Mouse (Mus musculus): ENCODE data around the gene Mrps15. TPM values are rescaled to one million over a fixed set of nuclear protein-coding genes. Genes with fewer than 3 reads are reported as not detected.

Gene Mrps15
- polyA plus RNA-seq, 1 experiment = 49.8 TPM

- 59% methylated on average over 3 of the region's 3 CpGs for WGBS
- Histone ChIP-seq H3K4me1 (ENCODE audit: control insufficient read depth, insufficient read depth, low read length) (no peaks in the 10 kb centered on the region), H3K4me3 (replicated peaks; ENCODE audit: extremely low read depth, low read depth, low read length) (no peak overlapping the region)
- no peak for DNase-seq
- TF ChIP-seq CTCF (IDR thresholded peaks at IDR 0.05; ENCODE audit: insufficient read depth, low read length) = no peak
- TF ChIP-seq POLR2A (IDR thresholded peaks at IDR 0.05; ENCODE audit: borderline replicate concordance, extremely low read depth, low read depth, low read length) = no peak
Observed at GRCm38 (mm10) chr4:126029042-126029441, 17.7 kb upstream of the Mrps15 start.

GRCm38 (mm10) chr4:126030705-126031104 lies 16.0 kb upstream of the Mrps15 start:
- Histone ChIP-seq H3K4me1 (ENCODE audit: control insufficient read depth, insufficient read depth, low read length) (no peaks in the 10 kb centered on the region), H3K4me3 (replicated peaks; ENCODE audit: extremely low read depth, low read depth, low read length) (no peak overlapping the region)
- TF ChIP-seq CTCF (IDR thresholded peaks at IDR 0.05; ENCODE audit: insufficient read depth, low read length) = no peak
- TF ChIP-seq POLR2A (IDR thresholded peaks at IDR 0.05; ENCODE audit: borderline replicate concordance, extremely low read depth, low read depth, low read length) = no peak
- no peak for DNase-seq
- 61% methylated on average over 5 of the region's 5 CpGs for WGBS

DNA sequence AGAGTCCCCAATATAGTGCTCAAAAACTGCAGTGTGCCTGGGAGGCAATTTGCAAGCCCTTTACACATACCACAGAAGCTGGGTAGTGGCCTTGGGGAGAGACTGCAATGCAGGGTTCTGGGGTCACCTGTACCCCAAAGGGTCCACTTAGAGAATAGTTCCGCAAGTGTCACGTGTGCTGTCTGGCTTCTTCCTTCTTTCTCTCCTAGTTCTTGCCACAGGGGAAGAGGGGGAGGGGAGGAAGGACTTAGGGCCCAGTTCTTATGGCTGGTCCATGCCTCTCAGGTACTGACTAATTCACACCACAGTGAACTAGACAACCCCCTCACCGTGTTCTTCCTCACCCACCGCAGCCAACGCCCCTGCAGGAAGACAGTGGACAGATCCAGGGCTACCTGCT lies 11.3 kb upstream of the Mrps15 start:
- Histone ChIP-seq H3K4me1 (ENCODE audit: control insufficient read depth, insufficient read depth, low read length) (no peaks in the 10 kb centered on the region), H3K4me3 (replicated peaks; ENCODE audit: extremely low read depth, low read depth, low read length) (no peak overlapping the region)
- 77% methylated on average over 5 of the region's 5 CpGs for WGBS
- TF ChIP-seq POLR2A (IDR thresholded peaks at IDR 0.05; ENCODE audit: borderline replicate concordance, extremely low read depth, low read depth, low read length) (no peak), CTCF (IDR thresholded peaks at IDR 0.05; ENCODE audit: insufficient read depth, low read length) (no peak)
- DNase-seq = no peak

- no peak for DNase-seq
- Histone ChIP-seq H3K4me3 (replicated peaks; ENCODE audit: extremely low read depth, low read depth, low read length) (no peak overlapping the region), H3K4me1 (ENCODE audit: control insufficient read depth, insufficient read depth, low read length) (peaks cover 3% of the 10 kb centered on the region; the same call in 1 of the 2 replicates)
- 57% methylated on average over 7 of the region's 7 CpGs for WGBS
- no peak for TF ChIP-seq POLR2A (IDR thresholded peaks at IDR 0.05; ENCODE audit: borderline replicate concordance, extremely low read depth, low read depth, low read length)
- no peak for TF ChIP-seq CTCF (IDR thresholded peaks at IDR 0.05; ENCODE audit: insufficient read depth, low read length)
Observed at GRCm38 (mm10) chr4:126051617-126052016, 4.9 kb downstream of the Mrps15 start.

- Histone ChIP-seq H3K4me3 (replicated peaks; ENCODE audit: extremely low read depth, low read depth, low read length) (peak overlapping the region; percentile 74), H3K4me1 (ENCODE audit: control insufficient read depth, insufficient read depth, low read length) (0 out of 2 replicates have a peak, but pooled peaks cover 4% of the 10 kb centered on the region)
- WGBS = 9% methylated on average over 19 of the region's 19 CpGs
- no peak for DNase-seq
- TF ChIP-seq POLR2A (IDR thresholded peaks at IDR 0.05; ENCODE audit: borderline replicate concordance, extremely low read depth, low read depth, low read length) = no peak
- no peak for TF ChIP-seq CTCF (IDR thresholded peaks at IDR 0.05; ENCODE audit: insufficient read depth, low read length)
Observed at GRCm38 (mm10) chr4:126057207-126058133, 10.7 kb downstream of the Mrps15 start.

GRCm38 (mm10) chr4:126058134-126058996 lies 11.6 kb downstream of the Mrps15 start, which contains the start of gene Oscp1:
Gene Oscp1 (plus strand): TSS chr4:126058565.
- 0 out of 2 replicates have a peak, but pooled peaks have one; percentile 22 for TF ChIP-seq POLR2A (IDR thresholded peaks at IDR 0.05; ENCODE audit: borderline replicate concordance, extremely low read depth, low read depth, low read length)
- no peak for TF ChIP-seq CTCF (IDR thresholded peaks at IDR 0.05; ENCODE audit: insufficient read depth, low read length)
- DNase-seq = peak; percentile 85
- Histone ChIP-seq H3K4me3 (replicated peaks; ENCODE audit: extremely low read depth, low read depth, low read length) (peak within 1 kb of the TSS; percentile 74), H3K4me1 (ENCODE audit: control insufficient read depth, insufficient read depth, low read length) (0 out of 2 replicates have a peak, but pooled peaks cover 4% of the 10 kb centered on the region)
- WGBS = 1% methylated on average over 57 of the region's 57 CpGs

- peak overlapping the region; percentile 74 for H3K4me3 ChIP-seq (replicated peaks; ENCODE audit: extremely low read depth, low read depth, low read length)
- 44% methylated on average over 9 of the region's 9 CpGs for WGBS
- no peak for DNase-seq
- no peak for TF ChIP-seq CTCF (IDR thresholded peaks at IDR 0.05; ENCODE audit: insufficient read depth, low read length)
- TF ChIP-seq POLR2A (IDR thresholded peaks at IDR 0.05; ENCODE audit: borderline replicate concordance, extremely low read depth, low read depth, low read length) = no peak
- H3K4me1 ChIP-seq (ENCODE audit: control insufficient read depth, insufficient read depth, low read length) = 0 out of 2 replicates have a peak, but pooled peaks cover 4% of the 10 kb centered on the region
Observed at GRCm38 (mm10) chr4:126058997-126059362, 12.3 kb downstream of the Mrps15 start.

- no peak for TF ChIP-seq CTCF (IDR thresholded peaks at IDR 0.05; ENCODE audit: insufficient read depth, low read length)
- TF ChIP-seq POLR2A (IDR thresholded peaks at IDR 0.05; ENCODE audit: borderline replicate concordance, extremely low read depth, low read depth, low read length) = no peak
- no peak for DNase-seq
- 50% methylated on average over 1 of the region's 1 CpGs for WGBS
- Histone ChIP-seq H3K4me1 (ENCODE audit: control insufficient read depth, insufficient read depth, low read length) (0 out of 2 replicates have a peak, but pooled peaks cover 2% of the 10 kb centered on the region), H3K4me3 (replicated peaks; ENCODE audit: extremely low read depth, low read depth, low read length) (no peak overlapping the region)
Observed at GRCm38 (mm10) chr4:126062856-126063255, 16.1 kb downstream of the Mrps15 start.

- no peak overlapping the region for H3K4me3 ChIP-seq (replicated peaks; ENCODE audit: extremely low read depth, low read depth, low read length)
- DNase-seq = no peak
- TF ChIP-seq POLR2A (IDR thresholded peaks at IDR 0.05; ENCODE audit: borderline replicate concordance, extremely low read depth, low read depth, low read length) = no peak
- no peak for TF ChIP-seq CTCF (IDR thresholded peaks at IDR 0.05; ENCODE audit: insufficient read depth, low read length)
- 82% methylated on average over 7 of the region's 7 CpGs for WGBS
- H3K4me1 ChIP-seq (ENCODE audit: control insufficient read depth, insufficient read depth, low read length) = no peaks in the 10 kb centered on the region
Observed at GRCm38 (mm10) chr4:126065241-126065640, 18.5 kb downstream of the Mrps15 start.
